Mouse (Mus musculus) CH12F3 (cell line): ENCODE results near the gene Pou2f3.

Experiments used
- in situ Hi-C: fragments of 300-500 bp; cut with MboI; formaldehyde crosslinking; loops from 2 replicates; pipeline ENCODE4 v1.14.3; 2020; ENCODE audit warnings: low sequenced_read_pairs

Gene Pou2f3

DNA sequence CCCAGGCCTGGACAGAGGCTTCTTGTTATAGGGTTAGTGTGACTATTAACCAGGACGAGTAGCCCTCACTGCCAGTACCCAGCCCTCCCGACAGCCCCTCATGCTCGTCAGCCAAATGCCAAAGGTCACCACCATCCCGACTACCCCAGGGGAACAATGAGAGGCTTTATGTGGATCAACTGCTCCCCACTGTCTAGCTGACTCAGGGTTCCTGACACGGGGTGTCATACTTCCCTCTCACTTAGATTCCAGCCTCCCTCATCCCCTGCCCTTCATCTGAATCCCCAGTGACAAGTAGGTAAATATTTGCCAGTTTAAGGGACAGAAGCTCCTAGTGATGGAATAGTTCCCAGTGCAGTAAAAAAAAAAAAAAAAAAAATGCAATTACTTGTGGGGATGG is 22.1 kb upstream of the Pou2f3 start:
- in situ Hi-C loops, result no loop called here

DNA sequence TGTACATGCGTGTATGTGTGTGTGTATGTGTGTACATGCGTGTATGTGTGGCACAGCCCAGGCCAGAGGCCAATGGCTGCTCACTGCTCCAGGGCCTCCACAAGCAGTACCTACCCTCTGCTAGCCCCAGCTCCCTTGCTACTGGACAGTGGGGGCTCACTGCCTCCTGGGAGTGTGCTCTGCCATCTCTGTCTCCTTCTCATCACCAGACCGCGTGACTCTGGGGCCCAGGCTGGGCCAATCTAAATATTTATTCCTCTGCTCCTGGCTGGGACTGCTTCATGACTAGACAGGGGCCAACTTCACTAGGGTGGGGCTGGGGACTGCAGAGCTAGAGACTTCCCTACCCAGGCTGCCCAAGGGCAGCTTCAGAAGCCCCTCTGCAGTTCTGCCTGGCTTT is 21.6 kb upstream of the Pou2f3 start:
- in situ Hi-C loops, result no loop called here

DNA sequence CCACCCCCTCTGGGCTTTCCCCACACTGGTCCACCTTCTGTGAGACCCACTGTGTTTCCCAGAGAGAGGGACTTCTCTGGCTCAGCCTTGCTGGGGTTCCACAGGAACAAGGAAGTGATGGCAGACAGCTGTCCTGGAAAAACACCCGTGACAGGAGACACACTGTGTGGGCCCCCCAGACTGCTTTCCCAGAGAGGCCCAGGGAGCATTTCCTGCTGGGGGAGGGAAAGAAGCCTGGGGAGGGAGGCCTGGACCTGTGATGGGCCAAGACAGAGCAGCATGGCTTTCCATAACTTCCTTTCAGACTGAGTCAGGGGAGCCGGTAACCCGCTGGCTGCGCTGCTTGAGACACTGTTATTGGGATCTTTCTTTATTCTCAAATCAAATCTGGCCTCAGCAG is 20.7 kb upstream of the Pou2f3 start:
- in situ Hi-C loops, result no loop called here

DNA sequence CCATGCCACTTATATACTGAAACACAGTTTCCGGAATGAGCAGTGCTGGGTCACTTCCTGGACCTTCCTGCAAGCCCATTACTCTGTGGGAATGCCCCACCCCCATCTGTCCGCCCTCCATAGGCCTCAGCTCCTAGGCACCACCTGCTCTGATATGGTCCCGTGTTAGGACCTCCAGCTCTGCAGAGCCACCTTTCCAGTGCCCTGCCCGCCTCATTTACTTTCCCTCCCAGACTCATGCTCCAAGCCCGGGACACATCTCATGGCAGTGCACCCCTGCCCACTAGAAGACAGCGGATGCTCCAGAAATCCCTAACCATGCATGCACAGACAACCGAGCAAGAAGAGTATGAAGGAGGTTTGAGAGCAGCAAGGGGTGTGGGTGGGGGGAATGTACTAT is 19.8 kb upstream of the Pou2f3 start:
- in situ Hi-C loops, result loop anchor here (10.0 kb wide), 1 partner anchor 55 kb away; no protein-coding TSS in a partner anchor

DNA sequence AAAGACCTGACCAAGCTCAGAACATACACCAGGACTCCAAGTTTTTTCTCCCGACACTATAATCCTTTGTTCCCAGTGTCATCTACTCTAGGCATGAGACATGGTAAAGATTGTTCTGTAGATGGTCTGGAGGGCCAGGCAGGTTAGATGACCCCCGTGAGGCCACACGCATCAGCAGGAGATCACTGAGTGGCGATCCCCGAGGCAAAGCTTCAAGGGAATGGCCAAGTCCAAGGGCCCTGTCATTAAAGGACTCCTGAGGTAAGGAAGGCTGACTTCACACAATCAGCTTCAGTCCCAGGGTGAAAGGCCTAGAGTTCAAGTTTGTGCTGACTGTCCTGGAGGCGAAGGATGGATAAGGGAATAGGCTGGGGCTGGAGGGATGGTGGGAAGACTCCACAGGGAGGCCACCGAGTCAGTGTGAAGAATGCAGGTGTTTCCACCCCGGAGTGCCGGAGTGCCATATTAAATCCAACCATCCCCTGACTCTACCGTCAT is 19.3 kb upstream of the Pou2f3 start:
- in situ Hi-C loops, result loop anchor here (10.0 kb wide), 1 partner anchor 55 kb away; no protein-coding TSS in a partner anchor

DNA sequence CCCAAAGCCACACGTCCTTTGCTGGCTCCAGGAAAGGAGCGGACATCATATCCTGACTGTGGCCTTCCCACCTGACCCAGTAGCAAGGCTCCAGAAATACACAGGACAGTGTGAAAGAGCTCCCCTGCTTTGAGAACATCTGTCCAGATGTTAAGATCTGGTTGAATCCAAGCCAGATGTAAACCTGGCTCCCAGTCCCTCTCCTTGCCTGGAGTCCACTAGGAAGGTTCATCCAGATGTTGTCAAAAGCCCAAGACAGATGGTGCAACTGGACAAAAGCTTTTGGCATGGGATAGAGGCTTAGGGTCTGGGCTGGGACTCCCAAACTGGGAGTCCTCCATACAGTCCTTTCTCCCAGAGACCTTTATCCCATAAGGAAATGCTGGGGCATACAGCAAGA is 18.6 kb upstream of the Pou2f3 start:
- in situ Hi-C loops, result loop anchor here (10.0 kb wide), 1 partner anchor 56 kb away; no protein-coding TSS in a partner anchor

DNA sequence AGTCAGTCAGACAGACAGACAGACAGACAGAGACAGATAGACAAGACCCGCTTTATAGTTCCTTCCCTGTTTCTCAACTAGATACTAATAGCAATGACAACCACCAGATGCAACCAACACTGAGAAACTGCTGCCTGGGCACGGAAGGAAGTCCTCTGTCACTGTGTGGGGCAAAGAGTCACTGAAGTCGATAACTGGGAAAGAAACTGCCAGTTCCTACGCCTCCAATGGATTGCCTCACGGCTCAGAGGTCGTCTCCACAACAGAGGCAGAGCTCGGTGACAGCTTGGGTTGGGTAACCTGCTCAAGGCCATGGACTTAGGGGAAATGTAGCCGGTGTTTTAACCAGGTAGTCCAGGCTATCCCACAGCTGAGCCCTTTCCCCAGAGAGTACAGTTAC is 17.5 kb upstream of the Pou2f3 start:
- in situ Hi-C loops, result loop anchor here (10.0 kb wide), 1 partner anchor 57 kb away; no protein-coding TSS in a partner anchor

DNA sequence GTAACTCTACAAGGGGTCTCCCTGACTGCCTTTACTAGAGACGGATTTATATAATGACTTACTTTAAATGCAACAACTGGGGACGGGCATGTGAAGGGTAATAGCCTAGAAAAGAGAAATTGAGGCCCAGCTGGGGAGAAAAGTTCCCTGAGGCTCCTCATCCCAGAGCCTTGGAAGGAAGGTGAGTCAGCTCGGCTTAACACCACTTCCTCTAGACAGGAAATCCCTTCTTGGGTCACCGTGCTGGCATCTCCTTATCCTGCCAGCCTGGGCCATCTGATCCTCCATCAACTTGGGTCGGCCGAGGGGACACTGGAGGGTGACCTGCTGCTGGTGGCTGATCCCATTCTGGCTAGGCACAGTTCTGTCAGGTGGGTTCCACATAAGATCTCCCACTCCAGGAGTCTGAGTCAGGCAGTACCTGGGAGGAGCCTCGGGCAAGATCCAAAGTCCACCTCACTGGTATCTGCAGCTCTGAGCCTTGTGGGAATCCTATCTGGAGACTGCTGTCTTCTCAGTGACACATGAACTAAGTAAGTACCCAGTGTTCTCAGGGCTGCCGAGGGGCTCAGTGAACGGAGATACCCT is 16.5 kb upstream of the Pou2f3 start:
- in situ Hi-C loops, result loop anchor here (10.0 kb wide), 1 partner anchor 58 kb away; no protein-coding TSS in a partner anchor

DNA sequence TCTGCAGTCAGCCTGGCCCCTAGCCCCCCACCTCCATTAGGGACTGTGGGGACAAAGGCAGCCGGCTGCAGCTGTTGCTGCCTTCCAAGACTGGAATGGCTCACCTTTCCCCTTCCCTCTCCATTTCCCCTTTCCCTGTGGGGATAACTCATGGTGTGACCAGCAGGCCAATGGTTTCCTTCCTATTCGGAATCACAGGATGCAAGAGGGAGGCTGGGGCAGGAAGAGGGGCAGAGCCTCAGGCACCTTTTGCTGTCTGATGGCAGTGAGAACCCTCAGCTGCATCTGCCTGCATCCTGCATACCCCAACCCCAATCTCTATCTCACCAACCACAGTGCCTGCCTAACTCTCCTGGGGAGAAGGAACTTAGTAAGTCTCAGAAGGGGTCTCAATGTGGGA is 15.3 kb upstream of the Pou2f3 start:
- in situ Hi-C loops, result loop anchor here (10.0 kb wide), 1 partner anchor 59 kb away; no protein-coding TSS in a partner anchor

DNA sequence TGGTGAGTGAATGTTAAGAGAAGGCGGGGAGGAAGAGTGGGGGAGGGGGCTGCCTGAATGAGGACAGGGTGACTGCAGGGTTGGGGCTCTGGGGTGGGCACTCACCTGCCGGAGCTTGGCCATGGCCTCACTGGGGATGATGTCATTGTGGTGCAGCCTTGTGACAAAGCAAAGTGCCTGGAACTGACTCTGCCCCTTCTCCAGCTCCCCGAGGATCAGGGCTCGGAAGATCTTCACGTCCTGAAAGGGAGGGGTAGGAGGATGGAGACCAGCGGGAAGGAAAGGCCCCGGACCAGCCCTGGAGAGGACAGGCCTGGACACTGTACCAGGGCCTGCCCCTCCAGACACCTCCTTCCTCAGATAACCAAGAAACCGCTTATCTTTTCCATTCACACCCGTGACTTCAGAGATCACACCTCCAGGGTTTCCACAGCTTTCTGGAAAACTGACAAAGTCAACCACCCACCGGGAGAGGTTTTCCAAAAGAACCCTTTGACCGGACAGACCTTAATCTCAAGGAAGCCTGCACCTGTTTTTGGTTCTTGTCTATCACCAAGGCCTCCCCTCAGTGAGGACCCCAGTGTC is 14.7 kb upstream of the Pou2f3 start:
- in situ Hi-C loops, result loop anchor here (10.0 kb wide), 1 partner anchor 60 kb away; no protein-coding TSS in a partner anchor

DNA sequence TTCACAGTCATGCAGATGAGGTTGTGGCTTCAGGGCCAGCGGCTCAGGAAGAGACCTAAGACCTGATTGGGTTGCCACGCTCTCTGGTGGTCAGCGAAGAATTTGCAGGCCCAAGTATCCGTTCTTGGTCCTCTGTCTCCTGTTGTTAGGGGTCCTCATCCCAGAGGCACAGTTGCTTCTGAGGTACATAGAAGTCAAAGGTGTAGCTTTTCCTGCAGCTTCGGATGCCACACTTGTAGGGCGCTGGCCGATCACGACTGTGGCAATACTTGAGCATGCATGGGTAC is 12.2 kb upstream of the Pou2f3 start:
- in situ Hi-C loops, result loop anchor here (10.0 kb wide), 1 partner anchor 62 kb away; no protein-coding TSS in a partner anchor

DNA sequence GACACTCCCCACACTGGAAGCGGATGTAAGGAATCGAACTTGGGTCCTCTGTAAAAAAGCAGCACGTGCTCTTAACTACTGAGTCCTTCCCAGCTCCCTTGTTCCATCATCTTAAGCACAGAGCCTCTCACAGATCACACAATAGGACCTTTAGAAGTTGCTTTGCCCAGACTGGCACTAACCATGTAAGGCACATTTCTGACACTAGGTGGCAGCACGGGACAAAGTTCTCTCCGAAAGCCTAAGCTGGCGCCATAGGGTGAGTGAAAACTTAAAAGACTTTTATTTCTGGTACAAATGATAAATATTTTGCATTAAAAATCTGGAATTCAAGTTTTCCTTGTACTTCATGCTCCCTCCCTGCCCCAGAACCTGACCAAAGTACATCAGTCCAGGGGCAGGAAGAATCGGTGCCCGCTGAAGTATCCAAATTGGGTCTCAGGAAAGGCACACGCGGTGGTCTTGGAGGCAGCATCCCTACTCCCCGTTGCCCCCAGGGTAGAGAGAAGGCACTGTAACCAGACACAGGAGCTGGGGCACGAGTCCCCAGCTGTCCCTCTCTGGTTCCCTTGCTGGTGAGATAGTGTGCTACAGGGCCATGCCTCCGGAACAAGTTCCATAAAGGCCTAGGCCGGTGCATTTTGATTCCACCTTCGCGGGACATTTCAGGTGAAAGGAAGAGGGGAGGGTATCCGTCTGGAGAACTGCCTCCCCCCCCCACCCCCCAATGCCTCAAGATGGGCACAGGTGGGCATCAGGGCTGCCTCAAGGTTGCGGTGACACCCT is 11.7 kb upstream of the Pou2f3 start:
- in situ Hi-C loops, result loop anchor here (10.0 kb wide), 1 partner anchor 63 kb away; no protein-coding TSS in a partner anchor

DNA sequence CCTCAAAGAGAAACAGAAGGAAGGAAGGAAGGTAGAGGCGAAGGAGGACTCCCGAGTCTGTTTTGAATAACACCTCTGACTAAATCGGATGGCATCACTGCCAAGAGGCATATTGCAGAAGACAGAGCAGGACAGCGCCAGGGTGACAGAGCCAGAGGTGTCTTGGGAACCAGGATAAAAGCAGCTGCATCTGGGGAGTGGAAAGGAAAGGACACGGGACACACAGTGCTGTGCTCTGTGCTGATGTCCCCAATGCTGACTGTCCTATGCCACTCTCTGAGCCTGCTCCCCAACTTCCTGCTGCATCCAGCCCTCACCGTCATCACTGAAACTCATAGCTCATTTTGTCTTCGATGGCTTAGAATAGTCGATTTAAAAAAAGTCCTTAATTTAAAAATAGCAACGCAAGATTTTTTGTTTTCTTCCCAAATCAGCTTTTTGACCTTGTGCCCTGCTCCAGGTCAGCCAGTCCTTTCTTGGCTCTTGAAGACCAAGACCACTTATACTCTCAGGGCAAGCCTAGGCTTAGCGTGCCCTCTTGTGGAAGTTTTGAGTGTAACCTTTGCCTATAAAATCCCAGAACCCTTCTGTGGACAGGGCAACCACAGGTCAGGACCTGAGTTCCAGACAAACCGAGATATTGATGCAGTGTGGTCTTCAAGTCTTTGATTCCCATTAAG is 742 bp upstream of the Pou2f3 start:
- in situ Hi-C loops, result loop anchor here (5.0 kb wide), 1 partner anchor 69 kb away; no protein-coding TSS in a partner anchor

DNA sequence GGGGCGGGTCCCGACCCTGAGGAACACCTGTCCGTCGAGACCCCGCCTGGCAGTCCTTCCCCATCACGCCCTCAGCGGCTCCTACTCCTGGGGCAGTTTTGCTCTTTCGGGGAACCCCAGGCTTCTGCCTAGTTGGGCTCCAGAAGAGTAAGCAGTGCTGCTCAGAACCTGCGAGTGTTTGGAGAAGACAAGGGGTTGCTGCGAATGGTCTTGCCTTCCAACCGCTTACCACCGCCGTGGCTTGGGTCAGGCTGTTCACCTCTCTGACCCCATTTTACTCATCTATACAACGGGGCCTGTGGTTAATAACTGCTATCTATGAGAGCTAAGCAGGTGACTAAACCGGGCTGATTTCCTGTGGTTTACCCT is 4.2 kb downstream of the Pou2f3 start:
- in situ Hi-C loops, result no loop called here

DNA sequence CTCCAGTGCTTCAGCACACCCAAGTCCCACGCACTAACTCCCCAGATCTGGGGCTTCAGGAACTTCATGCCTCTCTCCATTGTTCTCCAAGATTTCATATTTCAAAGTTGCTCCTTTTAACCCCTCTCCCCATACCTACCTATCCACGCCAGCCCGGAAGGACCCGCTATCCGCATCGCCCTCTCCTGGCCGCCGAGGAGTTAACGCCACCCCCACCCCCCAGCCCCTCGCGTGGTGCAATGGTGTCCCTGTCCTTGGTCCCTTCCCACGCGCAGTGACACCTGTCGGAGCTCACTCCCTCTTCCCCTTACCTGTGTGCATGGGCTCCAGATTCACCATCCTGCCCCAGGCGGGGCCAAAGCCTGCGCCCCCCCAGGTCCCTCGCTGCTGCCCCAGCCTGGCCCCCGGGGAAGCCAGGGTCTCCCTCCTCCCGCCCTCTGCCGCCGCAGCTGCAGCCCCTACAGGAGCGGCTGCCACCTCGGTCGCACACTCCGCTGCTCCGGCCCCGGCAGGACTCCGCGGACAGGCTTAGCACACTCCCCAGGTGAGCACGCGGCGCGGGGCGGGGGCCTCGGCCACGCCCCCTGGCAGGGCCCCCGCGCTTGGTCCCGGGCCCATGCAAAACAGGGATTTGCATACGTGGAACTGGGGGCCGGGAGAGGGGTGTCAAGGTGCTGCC is 4.7 kb downstream of the Pou2f3 start:
- in situ Hi-C loops, result no loop called here

DNA sequence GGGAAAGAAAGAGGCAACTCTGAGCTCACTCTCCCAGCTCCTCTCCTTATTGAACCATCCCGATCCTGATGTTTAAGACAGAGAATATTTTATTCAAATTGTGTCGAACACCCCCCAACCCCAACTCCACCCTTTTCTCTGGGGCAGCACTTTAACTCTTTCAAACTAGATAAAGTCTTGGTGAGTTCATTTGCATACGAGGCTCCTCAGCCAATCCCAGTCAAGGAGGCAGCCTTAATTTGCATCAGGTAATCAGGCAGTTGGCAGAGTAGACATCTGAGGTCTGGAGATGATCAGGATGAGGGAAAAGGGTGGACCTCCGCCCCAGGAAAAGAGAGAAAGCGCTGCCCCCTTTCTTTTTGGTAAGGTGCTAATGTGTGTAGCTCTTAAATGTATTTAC is 10.0 kb downstream of the Pou2f3 start:
- in situ Hi-C loops, result no loop called here

DNA sequence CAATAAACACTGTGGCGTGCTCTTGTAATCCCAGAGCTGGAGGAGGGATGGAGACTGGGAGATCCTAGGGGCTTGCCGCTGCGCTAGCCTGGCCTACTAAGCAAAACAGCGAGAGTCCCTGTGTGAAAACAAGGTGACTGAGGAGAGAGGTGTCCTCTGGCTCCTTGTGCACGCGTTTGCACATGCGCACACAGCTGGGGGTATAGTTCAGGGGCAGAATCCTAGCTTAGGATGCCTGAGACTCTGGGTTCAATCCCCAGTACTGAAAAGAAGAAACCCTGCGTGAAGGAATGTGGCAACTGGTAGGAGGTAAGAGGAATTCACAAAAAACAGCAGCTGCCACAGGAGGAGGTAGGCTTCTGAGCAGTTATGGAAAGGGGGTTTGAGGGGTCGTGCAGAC is 16.2 kb downstream of the Pou2f3 start:
- in situ Hi-C loops, result no loop called here

DNA sequence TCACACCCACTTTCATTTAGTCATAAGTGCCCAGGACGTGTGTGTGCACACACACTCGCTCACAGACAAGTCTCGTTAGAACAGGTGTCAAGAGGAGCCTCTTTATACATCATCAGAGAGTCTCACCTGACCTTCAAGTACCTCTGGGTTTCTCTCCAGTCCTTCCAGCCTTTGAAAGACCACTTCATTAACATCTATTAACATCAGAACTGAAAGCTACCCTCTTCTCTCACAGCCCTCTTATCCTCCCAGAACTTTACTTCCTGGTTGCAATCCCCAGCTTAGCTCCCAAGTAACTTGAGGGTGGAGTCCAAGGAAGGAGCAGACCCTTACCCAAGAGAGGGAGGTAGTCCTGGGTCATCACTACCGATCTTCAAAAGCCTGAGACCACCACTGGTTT is 18.6 kb downstream of the Pou2f3 start:
- in situ Hi-C loops, result no loop called here

DNA sequence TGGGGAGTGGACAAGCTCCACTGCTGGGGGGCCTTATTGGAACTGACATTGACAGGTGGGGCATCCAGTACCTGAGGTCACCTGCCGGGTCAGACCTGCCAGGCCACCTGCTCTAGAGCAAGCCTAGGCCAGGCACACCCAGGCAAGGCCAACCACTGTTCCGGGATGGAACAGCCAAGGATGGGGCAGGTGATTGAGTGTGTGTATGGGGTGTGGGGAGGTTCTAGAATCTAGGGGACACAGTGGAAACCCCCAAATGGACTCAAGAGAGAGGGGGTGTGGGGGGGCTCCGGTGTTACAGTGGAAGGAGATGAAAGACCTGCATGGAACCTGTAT is 21.2 kb downstream of the Pou2f3 start:
- in situ Hi-C loops, result no loop called here

DNA sequence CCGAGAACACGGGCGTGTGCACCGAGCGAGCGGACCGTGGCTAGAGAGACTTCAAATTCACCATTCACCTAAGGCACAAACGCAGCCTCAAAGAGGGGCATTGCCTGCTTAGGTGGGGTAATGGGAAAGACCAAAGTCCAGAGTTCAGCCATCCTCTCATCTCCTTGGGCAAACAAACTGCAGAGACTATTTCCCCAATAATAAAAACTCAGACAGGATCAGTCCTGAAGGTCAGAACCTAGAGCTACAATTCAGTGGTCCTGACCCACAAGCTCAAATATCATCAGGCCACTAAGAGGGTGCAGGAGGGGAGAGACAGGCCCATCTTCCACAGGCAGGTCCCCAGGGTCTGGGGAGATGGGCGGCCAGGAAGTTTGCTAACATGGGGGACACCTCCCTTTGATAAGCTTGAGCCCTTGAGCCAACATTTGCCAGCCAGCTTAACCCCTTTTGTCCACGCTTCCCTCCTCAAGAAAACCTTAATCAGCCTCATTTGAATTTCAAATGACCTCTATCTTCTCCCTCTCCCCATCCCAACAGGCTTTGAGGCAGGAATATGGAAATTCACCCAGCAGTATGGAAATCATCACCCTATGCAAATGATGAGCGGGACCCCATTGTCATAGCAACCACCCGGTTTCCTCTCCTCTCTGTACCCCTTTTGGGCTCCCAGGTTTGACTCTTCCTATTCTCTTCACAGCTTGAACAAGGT is 21.7 kb downstream of the Pou2f3 start:
- in situ Hi-C loops, result no loop called here
